Mouse (Mus musculus): Measurements from ENCODE around the gene Cyp1a1. TPM values are rescaled to one million over a fixed set of nuclear protein-coding genes. Genes with fewer than 3 reads are reported as not detected.
"Not testable (repeated sequence)": the region's sequence is repeated elsewhere in the genome, so short reads cannot be mapped to it uniquely, and the experiment has no call there.

The Cyp1a1 gene
- polyA plus RNA-seq, 1 experiment from 2014 or later: not detected

DNA sequence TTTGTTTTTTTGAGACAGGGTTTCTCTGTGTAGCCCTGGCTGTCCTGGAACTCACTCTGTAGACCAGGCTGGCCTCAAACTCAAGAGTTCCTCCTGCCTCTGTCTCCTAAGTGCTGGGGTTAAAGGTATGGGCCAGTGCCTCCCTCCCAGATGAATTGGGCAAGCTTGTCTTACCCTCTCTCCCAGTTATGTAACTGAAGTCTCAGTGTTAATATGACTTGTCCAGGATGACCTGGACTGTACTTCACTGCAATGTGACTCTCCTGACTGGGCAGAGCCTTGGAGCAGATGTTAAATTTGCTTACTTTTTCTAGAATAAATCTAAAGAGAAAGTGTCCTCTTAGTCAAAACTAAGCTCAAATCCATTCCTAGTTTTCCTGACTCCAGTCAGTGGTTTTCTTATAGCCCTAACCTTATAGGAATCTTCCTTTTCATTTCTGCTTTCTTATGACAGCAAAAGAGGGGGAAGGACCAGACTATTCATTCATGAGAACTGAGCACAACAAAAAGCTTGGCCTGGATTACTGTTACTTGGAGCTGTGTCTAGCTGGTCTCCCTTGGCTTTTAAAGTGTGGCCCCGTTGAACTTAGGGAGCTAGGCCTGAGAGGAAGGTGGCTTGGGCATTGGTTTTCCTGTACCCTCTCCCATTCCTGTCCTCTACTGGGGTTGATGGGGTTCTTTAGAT lies 10.9 kb downstream of the Cyp1a1 start:
- Histone ChIP-seq H3K9me3 (replicated peaks) (no peaks in the 10 kb centered on the region), H3K4me3 (no peak overlapping the region), H3K9ac (no peak overlapping the region), H3K4me2 (no peak overlapping the region), H3K4me1 (replicated peaks) (peaks cover 16% of the 10 kb centered on the region), H3K27ac (ENCODE audit: poor library complexity, severe bottlenecking) (no peak overlapping the region), H3K36me3 (no peaks in the 10 kb centered on the region), H3K27me3 (replicated peaks) (peaks cover 40% of the 10 kb centered on the region)
- no peak for ATAC-seq (ENCODE audit: insufficient number of reproducible peaks, low FRiP score)
- 52% methylated on average over 1 of the region's 1 CpGs for WGBS

GRCm38 (mm10) chr9:57706496-57706895 lies 18.8 kb downstream of the Cyp1a1 start:
- Histone ChIP-seq H3K4me2 (no peak overlapping the region), H3K4me1 (replicated peaks) (peaks cover 9% of the 10 kb centered on the region; the same call in 1 of the 2 replicates), H3K9ac (no peak overlapping the region), H3K27me3 (replicated peaks) (no peaks in the 10 kb centered on the region), H3K27ac (ENCODE audit: poor library complexity, severe bottlenecking) (no peak overlapping the region), H3K9me3 (replicated peaks) (no peaks in the 10 kb centered on the region), H3K4me3 (no peak overlapping the region), H3K36me3 (no peaks in the 10 kb centered on the region)
- WGBS: 81% methylated on average over 3 of the region's 3 CpGs
- ATAC-seq (ENCODE audit: insufficient number of reproducible peaks, low FRiP score): no peak

- Histone ChIP-seq H3K36me3 (peaks cover 8% of the 10 kb centered on the region), H3K9ac (peak within 1 kb of the TSS; percentile 83), H3K4me2 (peak within 1 kb of the TSS; percentile 86), H3K27me3 (replicated peaks) (no peaks in the 10 kb centered on the region), H3K9me3 (replicated peaks) (no peaks in the 10 kb centered on the region), H3K27ac (ENCODE audit: poor library complexity, severe bottlenecking) (peak within 1 kb of the TSS; percentile 81), H3K4me1 (replicated peaks) (peaks cover 9% of the 10 kb centered on the region; the same call in 1 of the 2 replicates), H3K4me3 (peak within 1 kb of the TSS; percentile 74)
- peak; percentile 93 for ATAC-seq (ENCODE audit: insufficient number of reproducible peaks, low FRiP score)
- under 1% methylated on average over 23 of the region's 23 CpGs for WGBS
These were observed 20.5 kb downstream of the Cyp1a1 start, which contains the start of gene Edc3 for GRCm38 (mm10) chr9:57708068-57708719. TSS of gene Edc3 (plus strand) at chr9:57708540.

GRCm38 (mm10) chr9:57708720-57709274 lies 21.1 kb downstream of the Cyp1a1 start:
- H3K36me3 ChIP-seq: peaks cover 11% of the 10 kb centered on the region
- H3K9ac ChIP-seq: peak overlapping the region; percentile 83
- H3K9me3 ChIP-seq (replicated peaks): no peaks in the 10 kb centered on the region
- no peaks in the 10 kb centered on the region for H3K27me3 ChIP-seq (replicated peaks)
- H3K4me2 ChIP-seq: peak overlapping the region; percentile 86
- peak overlapping the region; percentile 74 for H3K4me3 ChIP-seq
- ATAC-seq (ENCODE audit: insufficient number of reproducible peaks, low FRiP score): peak; percentile 70
- WGBS: 2% methylated on average over 32 of the region's 39 CpGs
- peaks cover 9% of the 10 kb centered on the region; the same call in 1 of the 2 replicates for H3K4me1 ChIP-seq (replicated peaks)
- H3K27ac ChIP-seq (ENCODE audit: poor library complexity, severe bottlenecking): peak overlapping the region; percentile 81

DNA sequence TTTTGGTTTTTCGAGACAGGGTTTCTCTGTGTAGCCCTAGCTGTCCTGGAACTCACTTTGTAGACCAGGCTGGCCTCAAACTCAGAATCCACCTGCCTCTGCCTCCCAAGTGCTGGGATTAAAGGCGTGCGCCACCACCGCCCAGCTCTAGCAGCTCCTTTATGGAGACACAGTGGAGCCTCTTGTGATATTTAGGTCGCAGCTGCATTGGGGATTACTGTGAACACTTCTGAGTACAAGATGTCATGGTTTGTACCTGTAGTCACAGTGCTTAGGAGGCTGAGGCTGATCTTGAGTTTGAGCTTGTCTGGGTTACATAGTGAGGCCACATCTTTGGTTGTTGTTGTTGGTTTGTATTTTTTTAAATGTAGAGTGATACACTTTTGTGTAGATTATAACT lies 22.5 kb downstream of the Cyp1a1 start:
- not testable (repeated sequence) for ATAC-seq (ENCODE audit: insufficient number of reproducible peaks, low FRiP score); H3K27ac ChIP-seq (ENCODE audit: poor library complexity, severe bottlenecking); H3K4me3 ChIP-seq; H3K27me3 ChIP-seq (replicated peaks); H3K4me1 ChIP-seq (replicated peaks); H3K9ac ChIP-seq; H3K4me2 ChIP-seq; H3K9me3 ChIP-seq (replicated peaks)
- 89% methylated on average over 5 of the region's 5 CpGs for WGBS
- H3K36me3 ChIP-seq: peaks cover 21% of the 10 kb centered on the region

DNA sequence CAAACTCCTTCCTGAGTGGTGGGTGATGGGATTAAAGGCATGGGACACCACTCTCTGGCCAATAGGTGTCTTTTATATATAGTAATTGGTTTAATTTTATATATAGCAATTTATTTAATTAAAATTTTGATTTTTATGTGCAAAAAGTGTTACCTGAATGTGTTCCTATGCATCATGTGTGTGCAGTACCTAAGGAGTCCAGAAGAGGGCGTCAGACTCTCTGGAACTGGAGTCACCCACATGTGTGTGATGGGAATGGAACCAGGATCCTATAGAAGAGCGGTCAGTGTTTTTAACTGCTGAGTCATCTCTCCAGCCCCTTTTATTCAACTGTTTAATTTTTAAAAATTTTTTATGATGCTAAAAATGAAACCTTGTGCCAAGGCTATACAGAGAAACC lies 24.5 kb downstream of the Cyp1a1 start:
- peaks cover 9% of the 10 kb centered on the region; the same call in 1 of the 2 replicates for H3K4me1 ChIP-seq (replicated peaks)
- no peak overlapping the region for H3K4me3 ChIP-seq
- H3K27ac ChIP-seq (ENCODE audit: poor library complexity, severe bottlenecking): no peak overlapping the region
- no peak overlapping the region for H3K4me2 ChIP-seq
- H3K9me3 ChIP-seq (replicated peaks): no peaks in the 10 kb centered on the region
- H3K36me3 ChIP-seq: peaks cover 40% of the 10 kb centered on the region
- H3K9ac ChIP-seq: no peak overlapping the region
- ATAC-seq (ENCODE audit: insufficient number of reproducible peaks, low FRiP score): no peak
- no peaks in the 10 kb centered on the region for H3K27me3 ChIP-seq (replicated peaks)
- 74% methylated on average over 2 of the region's 2 CpGs for WGBS

- Histone ChIP-seq H3K4me3 (no peak overlapping the region), H3K4me2 (no peak overlapping the region), H3K9ac (no peak overlapping the region), H3K27me3 (replicated peaks) (no peaks in the 10 kb centered on the region), H3K9me3 (replicated peaks) (no peaks in the 10 kb centered on the region), H3K27ac (ENCODE audit: poor library complexity, severe bottlenecking) (no peak overlapping the region), H3K36me3 (peaks cover 59% of the 10 kb centered on the region), H3K4me1 (replicated peaks) (peaks cover 8% of the 10 kb centered on the region)
- ATAC-seq (ENCODE audit: insufficient number of reproducible peaks, low FRiP score): no peak
- WGBS: 92% methylated on average over 7 of the region's 7 CpGs
These were observed 30.7 kb downstream of the Cyp1a1 start for GRCm38 (mm10) chr9:57718408-57718807.

GRCm38 (mm10) chr9:57720736-57721135 lies 33.0 kb downstream of the Cyp1a1 start:
- H3K4me3 ChIP-seq: no peak overlapping the region
- H3K9ac ChIP-seq: no peak overlapping the region
- peaks cover 43% of the 10 kb centered on the region for H3K36me3 ChIP-seq
- H3K27ac ChIP-seq (ENCODE audit: poor library complexity, severe bottlenecking): no peak overlapping the region
- no peak for ATAC-seq (ENCODE audit: insufficient number of reproducible peaks, low FRiP score)
- H3K4me2 ChIP-seq: no peak overlapping the region
- H3K9me3 ChIP-seq (replicated peaks): no peaks in the 10 kb centered on the region
- WGBS: 91% methylated on average over 3 of the region's 3 CpGs
- H3K4me1 ChIP-seq (replicated peaks): peaks cover 15% of the 10 kb centered on the region
- H3K27me3 ChIP-seq (replicated peaks): no peaks in the 10 kb centered on the region

DNA sequence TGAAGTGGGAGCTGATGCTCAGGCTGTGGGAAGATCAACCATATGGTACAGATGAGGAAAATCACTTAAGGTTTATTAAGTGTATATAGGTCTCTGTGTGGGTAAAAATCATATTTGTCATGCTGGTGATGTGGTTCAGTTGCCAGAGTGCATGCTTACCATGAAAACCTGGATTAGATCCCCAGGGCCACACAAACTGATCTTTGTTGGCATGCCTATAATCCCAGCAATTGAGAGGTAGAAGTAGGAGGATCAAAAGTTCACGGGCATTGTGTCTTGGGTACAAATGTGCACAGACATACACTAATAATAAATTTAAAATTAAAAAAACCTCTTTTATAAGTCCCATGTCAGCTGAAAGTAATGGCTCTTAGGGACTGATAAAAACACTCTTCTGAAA lies 34.6 kb downstream of the Cyp1a1 start:
- Histone ChIP-seq H3K36me3 (peaks cover 38% of the 10 kb centered on the region), H3K27ac (ENCODE audit: poor library complexity, severe bottlenecking) (no peak overlapping the region), H3K9me3 (replicated peaks) (no peaks in the 10 kb centered on the region), H3K4me1 (replicated peaks) (peaks cover 23% of the 10 kb centered on the region), H3K4me2 (no peak overlapping the region), H3K4me3 (no peak overlapping the region), H3K9ac (no peak overlapping the region), H3K27me3 (replicated peaks) (no peaks in the 10 kb centered on the region)
- ATAC-seq (ENCODE audit: insufficient number of reproducible peaks, low FRiP score): no peak
- 90% methylated on average over 1 of the region's 1 CpGs for WGBS

DNA sequence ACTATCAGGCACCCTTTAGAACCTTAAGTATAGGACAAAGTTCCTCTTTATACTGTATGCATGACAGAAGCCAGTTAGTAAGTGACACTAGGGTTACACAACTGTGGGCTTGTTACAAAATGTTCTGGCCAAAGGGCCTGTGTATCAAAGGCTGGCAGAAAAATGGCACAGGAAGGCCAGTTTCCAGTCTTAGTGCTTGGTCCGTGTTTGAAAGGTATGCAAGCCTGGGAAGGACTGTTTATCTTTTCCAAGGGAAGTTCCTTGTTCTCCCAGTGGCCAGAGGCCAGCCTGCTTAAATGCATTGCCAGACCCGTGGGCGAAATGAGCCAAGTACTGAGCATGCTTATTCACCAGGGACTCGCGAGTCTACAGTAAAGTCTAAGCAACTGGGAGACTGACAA lies 35.6 kb downstream of the Cyp1a1 start:
- 55% methylated on average over 5 of the region's 5 CpGs for WGBS

DNA sequence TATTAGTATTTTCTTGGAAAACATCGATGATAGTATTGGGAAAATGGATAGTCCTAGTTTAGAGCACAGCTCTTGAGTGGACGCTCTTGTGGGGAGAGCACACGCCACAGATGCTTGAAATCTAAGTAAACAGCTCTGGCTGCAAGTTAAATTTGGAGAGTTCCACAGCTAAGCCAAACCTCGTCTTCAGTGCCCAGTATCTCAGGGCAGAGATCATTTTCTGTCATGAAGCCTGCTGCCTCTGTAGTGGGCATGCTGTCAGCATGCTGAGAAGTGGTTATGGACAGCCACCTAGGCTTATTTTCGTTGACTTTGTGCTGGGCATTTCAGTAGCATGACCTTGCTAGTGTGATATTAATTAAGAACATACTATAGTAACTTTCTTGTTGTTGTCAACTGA lies 36.1 kb downstream of the Cyp1a1 start:
- Histone ChIP-seq H3K4me1 (replicated peaks) (peaks cover 23% of the 10 kb centered on the region), H3K9me3 (replicated peaks) (no peaks in the 10 kb centered on the region), H3K27ac (ENCODE audit: poor library complexity, severe bottlenecking) (no peak overlapping the region), H3K9ac (no peak overlapping the region), H3K4me2 (no peak overlapping the region), H3K36me3 (peaks cover 39% of the 10 kb centered on the region), H3K4me3 (no peak overlapping the region), H3K27me3 (replicated peaks) (no peaks in the 10 kb centered on the region)
- WGBS: 78% methylated on average over 5 of the region's 5 CpGs
- ATAC-seq (ENCODE audit: insufficient number of reproducible peaks, low FRiP score): no peak

More for the DNA sequence above, 35.6 kb downstream of the Cyp1a1 start:
- H3K9me3 ChIP-seq (replicated peaks): no peaks in the 10 kb centered on the region
- H3K36me3 ChIP-seq: peaks cover 41% of the 10 kb centered on the region
- no peaks in the 10 kb centered on the region for H3K27me3 ChIP-seq (replicated peaks)
- H3K4me3 ChIP-seq: no peak overlapping the region
- peaks cover 23% of the 10 kb centered on the region for H3K4me1 ChIP-seq (replicated peaks)
- no peak overlapping the region for H3K9ac ChIP-seq
- no peak overlapping the region for H3K4me2 ChIP-seq
- H3K27ac ChIP-seq (ENCODE audit: poor library complexity, severe bottlenecking): no peak overlapping the region
- ATAC-seq (ENCODE audit: insufficient number of reproducible peaks, low FRiP score): no peak

All from heart, embryonic 12.5 days (tissue).